Mouse (Mus musculus): ENCODE results near the gene Btbd8. TPM values are rescaled to one million over a fixed set of nuclear protein-coding genes. Genes with fewer than 3 reads are reported as not detected.

The Btbd8 gene
- polyA plus RNA-seq (2012; rRNA removed) = 0.91 and 1.1 TPM in 2 replicates

GRCm38 (mm10) chr5:107437464-107438281, at the start of gene Btbd8:
TSS of gene Btbd8 (plus strand) at chr5:107437997.

GRCm38 (mm10) chr5:107402436-107402835, 35.4 kb upstream of the Btbd8 start, which contains the start of gene Ephx4:
TSS of gene Ephx4 (plus strand) at chr5:107402736.

GRCm38 (mm10) chr5:107431249-107431648, 6.5 kb upstream of the Btbd8 start, which contains the start of gene Lpcat2b:
TSS of gene Lpcat2b (plus strand) at chr5:107431549.

GRCm38 (mm10) chr5:107507321-107507720, 69.5 kb downstream of the Btbd8 start, which contains the start of gene Gm42669:
TSS of gene Gm42669 (plus strand) at chr5:107507621.

GRCm38 (mm10) chr5:107534581-107534980, 96.8 kb downstream of the Btbd8 start, which contains the start of gene 1700028K03Rik:
TSS of gene 1700028K03Rik (plus strand) at chr5:107534709.

Other genes with a start within 250 kb of the Btbd8 start
- 3.3 and 3.8 TPM in 2 replicates for gene Tgfbr3, start 148.4 kb upstream of the Btbd8 start, polyA plus RNA-seq (2012; rRNA removed)
- 0.52 and 0.56 TPM in 2 replicates for gene Brdt, start 106.8 kb upstream of the Btbd8 start, polyA plus RNA-seq (2012; rRNA removed)
- gene Ephx4, start 35.3 kb upstream of the Btbd8 start, polyA plus RNA-seq (2012; rRNA removed) = 0.06 and 0.07 TPM in 2 replicates
- gene Lpcat2b, start 6.4 kb upstream of the Btbd8 start, polyA plus RNA-seq (2012; rRNA removed) = not detected in 2 replicates
- 0.01 and 0.02 TPM in 2 replicates for gene Gm42669, start 69.6 kb downstream of the Btbd8 start, polyA plus RNA-seq (2012; rRNA removed)
- 0.01 TPM in 2 replicates for gene 1700028K03Rik, start 96.7 kb downstream of the Btbd8 start, polyA plus RNA-seq (2012; rRNA removed)
- 3.3 and 3.4 TPM in 2 replicates for gene Rpap2, start 159.4 kb downstream of the Btbd8 start, polyA plus RNA-seq (2012; rRNA removed)
- gene Glmn, start 159.9 kb downstream of the Btbd8 start, polyA plus RNA-seq (2012; rRNA removed) = 2.4 and 2.7 TPM in 2 replicates